Mouse (Mus musculus): ENCODE measurements around the gene Mrpl38. TPM values are rescaled to one million over a fixed set of nuclear protein-coding genes. Genes with fewer than 3 reads are reported as not detected.

Mrpl38 gene
- polyA plus RNA-seq, 2 experiments = 17.5 to 39.5 TPM

DNA sequence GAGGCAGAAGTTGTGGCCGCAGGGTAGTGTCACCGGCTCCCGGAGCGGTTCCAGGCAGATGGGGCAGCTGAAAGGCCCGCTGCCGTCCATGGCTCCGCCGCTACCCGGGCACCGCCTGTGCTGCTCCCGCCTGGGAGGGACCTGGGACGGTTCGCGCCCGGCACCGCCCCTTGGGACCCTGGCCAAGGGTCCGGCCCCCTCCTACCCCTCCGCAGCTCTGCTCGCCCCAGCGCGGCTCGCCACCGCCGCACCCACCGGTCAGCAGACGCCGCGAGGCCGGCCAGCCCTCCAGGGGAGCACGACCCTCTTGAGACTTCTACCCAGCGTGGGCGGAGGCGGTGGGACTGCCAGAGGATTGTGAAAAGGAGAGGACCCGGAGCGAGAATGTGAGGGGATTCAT lies 28.5 kb downstream of the Mrpl38 start:
- WGBS (ENCODE audit: insufficient replicate concordance) = 3% methylated on average over 35 of the region's 35 CpGs
- H3K4me1 ChIP-seq (replicated peaks; ENCODE audit: control insufficient read depth in 2 of 2, insufficient read depth in 2 of 2, low read length in 1 of 2) = peaks cover 0 to 6% of the 10 kb centered on the region in 2 experiments; a peak in 3 of 4 replicates
- H3K9ac ChIP-seq (replicated peaks) = no peak overlapping the region; the same call in 1 of the 2 replicates
- H3K27me3 ChIP-seq (ENCODE audit: control insufficient read depth, insufficient read depth, low read length) = peaks cover 38% of the 10 kb centered on the region
- DNase-seq (ENCODE audit: low read depth in 3 of 3, low spot score in 3 of 3) (no peak), ATAC-seq (ENCODE audit: insufficient read depth) (peak; percentile 36; the same call in 1 of the 2 replicates)
- H3K4me2 ChIP-seq (ENCODE audit: low read depth) = peak overlapping the region; percentile 56
- no peaks in the 10 kb centered on the region for H3K36me3 ChIP-seq (replicated peaks; ENCODE audit: control insufficient read depth, insufficient read depth, low read depth)
- TF ChIP-seq CTCF (IDR thresholded peaks at IDR 0.05; ENCODE audit: low read depth) (no peak), EP300 (IDR thresholded peaks at IDR 0.05; ENCODE audit: low read depth) (no peak)
- peak overlapping the region; percentile 26 to 50 for H3K4me3 ChIP-seq (ENCODE audit: insufficient read depth in 1 of 2, low read depth in 2 of 2, low read length in 2 of 2)
- no peaks in the 10 kb centered on the region for H3K9me3 ChIP-seq (ENCODE audit: control insufficient read depth, low read length)
- H3K27ac ChIP-seq = no peak overlapping the region

GRCm38 (mm10) chr11:116109441-116110081 lies 29.1 kb downstream of the Mrpl38 start:
- H3K9me3 ChIP-seq (ENCODE audit: control insufficient read depth, low read length) = no peaks in the 10 kb centered on the region
- no peak for DNase-seq (ENCODE audit: low read depth in 3 of 3, low spot score in 3 of 3)
- H3K36me3 ChIP-seq (replicated peaks; ENCODE audit: control insufficient read depth, insufficient read depth, low read depth) = no peaks in the 10 kb centered on the region
- H3K9ac ChIP-seq (replicated peaks) = peak overlapping the region; percentile 25; the same call in 1 of the 2 replicates
- H3K4me2 ChIP-seq (ENCODE audit: low read depth) = peak overlapping the region; percentile 56
- under 1% methylated on average over 68 of the region's 70 CpGs for WGBS (ENCODE audit: insufficient replicate concordance)
- peak; percentile 11; the same call in 1 of the 2 replicates for ATAC-seq (ENCODE audit: insufficient read depth)
- no peak overlapping the region for H3K27ac ChIP-seq
- peaks cover 1 to 7% of the 10 kb centered on the region in 2 experiments; a peak in 3 of 4 replicates for H3K4me1 ChIP-seq (replicated peaks; ENCODE audit: control insufficient read depth in 2 of 2, insufficient read depth in 2 of 2, low read length in 1 of 2)
- peaks cover 38% of the 10 kb centered on the region for H3K27me3 ChIP-seq (ENCODE audit: control insufficient read depth, insufficient read depth, low read length)
- H3K4me3 ChIP-seq (ENCODE audit: insufficient read depth in 1 of 2, low read depth in 2 of 2, low read length in 2 of 2) = peak overlapping the region; percentile 26 to 50
- TF ChIP-seq CTCF (IDR thresholded peaks at IDR 0.05; ENCODE audit: low read depth) (no peak), EP300 (IDR thresholded peaks at IDR 0.05; ENCODE audit: low read depth) (no peak)

GRCm38 (mm10) chr11:116108464-116109137 lies 30.1 kb downstream of the Mrpl38 start:
- Histone ChIP-seq H3K27me3 (ENCODE audit: control insufficient read depth, insufficient read depth, low read length) (peaks cover 38% of the 10 kb centered on the region), H3K36me3 (replicated peaks; ENCODE audit: control insufficient read depth, insufficient read depth, low read depth) (no peaks in the 10 kb centered on the region), H3K4me2 (ENCODE audit: low read depth) (peak overlapping the region; percentile 56), H3K4me3 (ENCODE audit: insufficient read depth in 1 of 2, low read depth in 2 of 2, low read length in 2 of 2) (peak overlapping the region in 1 of 2 experiments; percentile 25; a peak in 1 of 4 replicates), H3K4me1 (replicated peaks; ENCODE audit: control insufficient read depth in 2 of 2, insufficient read depth in 2 of 2, low read length in 1 of 2) (peaks cover 2 to 15% of the 10 kb centered on the region in 2 experiments; a peak in 3 of 4 replicates), H3K27ac (no peak overlapping the region), H3K9ac (replicated peaks) (no peak overlapping the region), H3K9me3 (ENCODE audit: control insufficient read depth, low read length) (no peaks in the 10 kb centered on the region)
- no peak for DNase-seq (ENCODE audit: low read depth in 3 of 3, low spot score in 3 of 3)
- ATAC-seq (ENCODE audit: insufficient read depth) = no peak
- WGBS (ENCODE audit: insufficient replicate concordance) = 22% methylated on average over 23 of the region's 23 CpGs
- TF ChIP-seq EP300 (IDR thresholded peaks at IDR 0.05; ENCODE audit: low read depth) (no peak), CTCF (IDR thresholded peaks at IDR 0.05; ENCODE audit: low read depth) (no peak)

DNA sequence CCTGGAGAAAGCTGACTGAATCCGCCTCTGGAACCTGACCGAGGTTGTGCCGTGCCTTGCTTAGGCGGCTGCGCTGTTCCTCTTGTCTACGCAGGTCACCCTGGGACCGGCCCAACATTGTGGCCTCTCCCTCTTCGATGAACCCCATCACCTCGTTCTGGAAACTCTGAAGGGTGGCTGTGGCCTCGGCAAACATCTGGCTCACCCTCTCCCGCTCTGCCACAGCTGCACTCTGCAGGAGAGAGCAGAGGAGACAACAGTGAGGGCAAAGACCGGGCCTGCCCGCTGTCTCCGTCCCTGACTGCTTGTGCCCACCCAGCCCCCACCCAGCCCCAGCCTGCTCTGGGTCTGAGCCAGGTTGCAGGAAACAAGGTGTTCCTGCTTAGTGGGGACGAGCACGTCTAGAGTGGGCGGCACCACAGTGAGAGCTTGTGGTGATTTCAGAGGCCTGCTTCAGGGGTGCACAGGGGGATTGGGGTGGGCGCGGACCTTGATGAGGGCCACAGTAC lies 30.8 kb downstream of the Mrpl38 start:
- TF ChIP-seq EP300 (IDR thresholded peaks at IDR 0.05; ENCODE audit: low read depth) = no peak
- Histone ChIP-seq H3K4me3 (ENCODE audit: insufficient read depth in 1 of 2, low read depth in 2 of 2, low read length in 2 of 2) (no peak overlapping the region), H3K4me2 (ENCODE audit: low read depth) (peak overlapping the region; percentile 56; the same call in 1 of the 2 replicates), H3K4me1 (replicated peaks; ENCODE audit: control insufficient read depth in 2 of 2, insufficient read depth in 2 of 2, low read length in 1 of 2) (peaks cover 2 to 17% of the 10 kb centered on the region in 2 experiments; a peak in 3 of 4 replicates), H3K9me3 (ENCODE audit: control insufficient read depth, low read length) (no peaks in the 10 kb centered on the region), H3K27me3 (ENCODE audit: control insufficient read depth, insufficient read depth, low read length) (peaks cover 38% of the 10 kb centered on the region), H3K36me3 (replicated peaks; ENCODE audit: control insufficient read depth, insufficient read depth, low read depth) (no peaks in the 10 kb centered on the region), H3K9ac (replicated peaks) (no peak overlapping the region), H3K27ac (no peak overlapping the region)
- ATAC-seq (ENCODE audit: insufficient read depth) (no peak), DNase-seq (ENCODE audit: low read depth in 3 of 3, low spot score in 3 of 3) (no peak)
- WGBS (ENCODE audit: insufficient replicate concordance) = 62% methylated on average over 19 of the region's 19 CpGs
